Mouse (Mus musculus) bone marrow, adult 2 months (tissue): ENCODE data around the gene Rprd1b. TPM values are rescaled to one million over a fixed set of nuclear protein-coding genes. Genes with fewer than 3 reads are reported as not detected.
A peak's percentile ranks its signal among the peaks of the same experiment; 100 is the strongest.

Source experiments
- H3K27ac ChIP-seq: fragments of 200-500 bp; 2 replicates; pipeline ENCODE4 v1.5.1; 2012; ENCODE audit warnings: low read depth, mild to moderate bottlenecking, control low read depth, inconsistent platforms, low read length; ENCODE audit not compliant: control insufficient read depth, poor library complexity, insufficient read depth
- H3K4me1 ChIP-seq: fragments of 200-500 bp; 2 replicates; pipeline ENCODE4 v1.6.1; 2011; ENCODE audit warnings: low read length; ENCODE audit not compliant: control insufficient read depth, insufficient read depth
- H3K4me3 ChIP-seq: fragments of 200-500 bp; replicated peaks from 2 replicates; pipeline ENCODE3; 2011; ENCODE audit warnings: mild to moderate bottlenecking, low read depth, low read length, control low read depth; ENCODE audit not compliant: control insufficient read depth
- CTCF ChIP-seq: fragments of 200-500 bp; IDR thresholded peaks from 2 replicates; pipeline ENCODE4 v1.5.1; 2011; ENCODE audit warnings: low read length, control low read depth; ENCODE audit not compliant: control insufficient read depth, insufficient read depth
- POLR2A ChIP-seq: fragments of 200-500 bp; IDR thresholded peaks from 2 replicates; pipeline ENCODE4 v1.6.1; 2011; ENCODE audit warnings: low read depth, mild to moderate bottlenecking, control low read depth, low read length, borderline replicate concordance; ENCODE audit not compliant: control insufficient read depth
- WGBS: fragments of 180-500 bp; shearing (Covaris S2); methylation state at CpG from one replicate; pipeline ENCODE4 v1.1.7; 2018; 5-methylcytosine and 5-hydroxymethylcytosine counted together
- polyA plus RNA-seq: library from polyadenylated mRNA; stranded (reverse); fragments of >200 nt; gene quantifications from 2 replicates; pipeline ENCODE4 v1.2.4, GENCODE M21; 2011; ENCODE audit warnings: low replicate concordance; ENCODE audit not compliant: missing spikeins, insufficient read depth, insufficient read length

Rprd1b gene
- polyA plus RNA-seq, 1 experiment: 8.6 TPM

- Histone ChIP-seq H3K27ac (no peak overlapping the region), H3K4me3 (no peak overlapping the region), H3K4me1 (peaks cover 22% of the 10 kb centered on the region)
- TF ChIP-seq CTCF (no peak), POLR2A (no peak)
- 91% methylated on average over 3 of the region's 3 CpGs for WGBS
Measured at GRCm38 (mm10) chr2:158177574-158177973, 149.3 kb downstream of the Rprd1b start.

DNA sequence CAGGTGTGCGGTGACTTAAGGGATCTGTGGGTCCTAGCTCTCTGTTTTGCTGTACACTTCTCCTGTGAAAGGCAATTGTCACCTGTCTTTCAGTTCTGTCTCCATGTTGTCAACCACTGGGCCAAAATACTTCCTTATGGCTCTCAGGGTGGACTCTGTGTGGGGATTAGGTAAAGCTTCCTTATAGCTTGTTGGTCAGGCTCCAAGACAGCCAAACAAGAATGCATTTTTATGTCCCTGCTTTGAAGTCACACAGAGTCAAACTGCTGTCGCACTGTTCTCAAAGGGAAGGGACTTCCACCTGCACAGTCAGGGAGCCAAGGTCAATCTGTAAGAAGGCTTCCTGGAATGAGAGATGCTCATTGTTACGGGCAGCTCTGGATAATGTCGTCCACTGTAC is 149.8 kb downstream of the Rprd1b start:
- no peak overlapping the region for H3K4me3 ChIP-seq
- no peak for TF ChIP-seq CTCF
- no peak for TF ChIP-seq POLR2A
- no peak overlapping the region for H3K27ac ChIP-seq
- H3K4me1 ChIP-seq: peaks cover 22% of the 10 kb centered on the region
- 87% methylated on average over 4 of the region's 4 CpGs for WGBS

GRCm38 (mm10) chr2:158178696-158179369 is 150.5 kb downstream of the Rprd1b start:
- Histone ChIP-seq H3K4me3 (peak overlapping the region; percentile 19), H3K4me1 (peaks cover 20% of the 10 kb centered on the region), H3K27ac (no peak overlapping the region)
- WGBS: 11% methylated on average over 19 of the region's 19 CpGs
- no peak for TF ChIP-seq POLR2A
- TF ChIP-seq CTCF: no peak

DNA sequence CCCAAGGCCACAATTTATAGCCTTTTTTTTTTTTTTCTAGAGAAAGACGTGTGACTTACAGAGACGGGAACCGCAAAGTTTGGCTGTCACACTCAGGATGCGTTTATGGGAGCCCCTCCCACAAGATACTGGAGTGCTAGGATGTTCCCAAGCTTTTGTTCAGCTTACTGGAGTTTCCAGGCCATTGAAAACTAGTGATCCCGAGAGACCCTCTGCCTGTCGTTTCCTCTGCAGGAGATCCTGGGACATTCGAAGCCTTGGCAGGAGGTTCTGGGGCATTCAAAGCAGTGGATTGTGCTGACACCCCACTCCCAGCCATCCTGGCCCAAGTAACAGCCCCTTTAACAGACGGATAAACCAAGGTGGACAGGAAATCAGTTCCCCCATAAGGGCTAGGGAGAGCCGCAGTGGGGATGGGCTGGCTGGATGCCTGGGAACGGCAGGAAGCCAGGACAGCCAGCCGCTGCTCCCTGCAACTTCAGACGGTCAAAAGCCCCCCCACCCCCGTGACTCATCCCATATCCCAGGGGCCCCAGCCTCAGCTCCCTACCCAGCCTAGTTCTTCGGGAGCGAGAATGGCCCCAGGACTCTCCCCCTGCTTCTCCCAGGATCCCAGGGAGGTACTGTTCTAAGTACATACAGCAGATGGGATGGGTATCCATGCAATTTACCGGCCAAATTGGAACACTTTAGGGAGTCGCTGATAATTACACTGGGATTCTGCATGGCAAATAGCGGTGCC is 151.2 kb downstream of the Rprd1b start:
- Histone ChIP-seq H3K4me3 (no peak overlapping the region), H3K27ac (no peak overlapping the region), H3K4me1 (peaks cover 15% of the 10 kb centered on the region)
- TF ChIP-seq CTCF (no peak), POLR2A (no peak)
- 45% methylated on average over 18 of the region's 18 CpGs for WGBS

DNA sequence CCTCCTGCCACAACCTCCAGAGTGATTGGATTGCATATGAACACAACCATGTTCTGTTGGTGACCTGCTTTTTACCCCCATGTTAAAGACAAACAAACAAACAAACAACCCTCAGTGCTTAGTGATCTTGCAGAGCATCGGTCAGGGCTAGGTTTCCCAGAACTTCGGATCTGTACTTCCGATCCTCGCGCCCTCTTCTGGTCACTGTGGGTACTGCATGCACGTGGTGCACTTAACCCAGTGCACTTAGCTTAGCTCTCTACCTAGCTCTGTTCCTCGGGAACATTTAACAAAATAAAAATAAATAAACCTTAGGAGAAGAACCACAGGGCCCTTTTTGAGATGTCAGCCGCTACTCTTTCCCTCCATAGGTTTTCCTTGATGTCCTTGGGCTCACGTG is 152.5 kb downstream of the Rprd1b start:
- TF ChIP-seq POLR2A: no peak
- TF ChIP-seq CTCF: peak; percentile 86
- Histone ChIP-seq H3K4me3 (no peak overlapping the region), H3K27ac (no peak overlapping the region), H3K4me1 (peaks cover 8% of the 10 kb centered on the region; the same call in 1 of the 2 replicates)
- 52% methylated on average over 9 of the region's 9 CpGs for WGBS

Other genes with a start within 250 kb of the Rprd1b start
- not detected in 2 replicates for gene Vstm2l, start 113.8 kb upstream of the Rprd1b start, polyA plus RNA-seq
- 8.6 and 13.0 TPM in 2 replicates for gene Tti1, start 64 bp upstream of the Rprd1b start, polyA plus RNA-seq
- 13.9 and 19.0 TPM in 2 replicates for gene Tgm2, start 117.9 kb downstream of the Rprd1b start, polyA plus RNA-seq
- 0.23 and 0.35 TPM in 2 replicates for gene D630003M21Rik, start 200.7 kb downstream of the Rprd1b start, polyA plus RNA-seq
- not detected in 2 replicates for gene Bpi, start 229.6 kb downstream of the Rprd1b start, polyA plus RNA-seq